Mouse (Mus musculus) heart, embryonic 11.5 days (tissue): ENCODE results near the gene Gys1. TPM values are rescaled to one million over a fixed set of nuclear protein-coding genes. Genes with fewer than 3 reads are reported as not detected.

Experiments used
- ATAC-seq: fragments of 200-750 bp; cut with Nextera tagmentation; replicated peaks from 2 replicates; pipeline ENCODE4 v1.8.0; 2017; ENCODE audit warnings: moderate library complexity; ENCODE audit not compliant: insufficient number of reproducible peaks, low FRiP score, low TSS enrichment
- H3K27ac ChIP-seq: fragments of 300-500 bp; sonication (generic); 2 replicates; pipeline ENCODE4 v1.5.1; 2014; ENCODE audit warnings: mild to moderate bottlenecking, low read depth, low read length
- H3K27me3 ChIP-seq: fragments of 300-500 bp; sonication (generic); 2 replicates; pipeline ENCODE4 v1.6.1; 2014; ENCODE audit warnings: mild to moderate bottlenecking, low read length, mixed read lengths; ENCODE audit not compliant: control insufficient read depth, insufficient read depth
- H3K36me3 ChIP-seq: fragments of 300-500 bp; sonication (generic); 2 replicates; pipeline ENCODE4 v1.6.1; 2014; ENCODE audit warnings: mild to moderate bottlenecking, low read length, moderate library complexity, mixed read lengths; ENCODE audit not compliant: control insufficient read depth, insufficient read depth
- H3K4me1 ChIP-seq: fragments of 300-500 bp; sonication (generic); 2 replicates; pipeline ENCODE4 v1.6.1; 2014; ENCODE audit warnings: low read length; ENCODE audit not compliant: control insufficient read depth, insufficient read depth
- H3K4me2 ChIP-seq: fragments of 300-500 bp; sonication (generic); 2 replicates; pipeline ENCODE4 v1.6.1; 2014; ENCODE audit warnings: mild to moderate bottlenecking, moderate library complexity
- H3K4me3 ChIP-seq: fragments of 300-500 bp; sonication (generic); 2 replicates; pipeline ENCODE4 v1.5.1; 2014; ENCODE audit warnings: low read depth, low read length
- H3K9ac ChIP-seq: fragments of 300-500 bp; sonication (generic); 2 replicates; pipeline ENCODE4 v1.6.1; 2014; ENCODE audit warnings: mild to moderate bottlenecking, low read depth, low read length, moderate library complexity
- H3K9me3 ChIP-seq: fragments of 300-500 bp; sonication (generic); replicated peaks from 2 replicates; pipeline ENCODE4 v1.6.1; 2016; ENCODE audit warnings: low read length; ENCODE audit not compliant: control insufficient read depth
- WGBS: fragments of 180-500 bp; shearing (Covaris S2); extraction: QIAGEN DNeasy Blood & Tissue Kit; methylation state at CpG from one replicate; pipeline ENCODE4 v1.1.7; 2014; ENCODE audit not compliant: insufficient replicate concordance; 5-methylcytosine and 5-hydroxymethylcytosine counted together
- polyA plus RNA-seq: library from polyadenylated mRNA; unstranded; fragments of >200 nt; fragmentation: Nextera tagmentation; extraction: Ambion mirVana; gene quantifications from 2 replicates; pipeline ENCODE4 v1.2.1, GENCODE M21; 2014

The Gys1 gene
- polyA plus RNA-seq, 1 experiment from 2014 or later: 99.1 TPM

GRCm38 (mm10) chr7:45405091-45406075, 29.3 kb upstream of the Gys1 start, which contains the start of gene Kcna7:
Kcna7 (plus strand) TSS chr7:45405653.
- ATAC-seq: no peak
- Histone ChIP-seq H3K36me3 (no peaks in the 10 kb centered on the region), H3K4me1 (peaks cover 9% of the 10 kb centered on the region; the same call in 1 of the 2 replicates), H3K9me3 (no peaks in the 10 kb centered on the region), H3K9ac (peak within 1 kb of the TSS; percentile 62), H3K4me3 (peak within 1 kb of the TSS; percentile 49), H3K27me3 (peaks cover 50% of the 10 kb centered on the region), H3K4me2 (peak within 1 kb of the TSS; percentile 77), H3K27ac (no peak within 1 kb of the TSS)
- 14% methylated on average over 28 of the region's 28 CpGs for WGBS

- H3K36me3 ChIP-seq: no peaks in the 10 kb centered on the region
- peaks cover 57% of the 10 kb centered on the region for H3K27me3 ChIP-seq
- H3K4me2 ChIP-seq: peak overlapping the region; percentile 77
- no peak overlapping the region for H3K27ac ChIP-seq
- peaks cover 9% of the 10 kb centered on the region; the same call in 1 of the 2 replicates for H3K4me1 ChIP-seq
- ATAC-seq: 0 out of 2 replicates have a peak, but pooled peaks have one; percentile 27
- H3K9me3 ChIP-seq: no peaks in the 10 kb centered on the region
- peak overlapping the region; percentile 62 for H3K9ac ChIP-seq
- WGBS: 1% methylated on average over 108 of the region's 114 CpGs
- peak overlapping the region; percentile 49 for H3K4me3 ChIP-seq
These were observed 28.2 kb upstream of the Gys1 start for GRCm38 (mm10) chr7:45406157-45407156.

- Histone ChIP-seq H3K4me3 (no peak overlapping the region), H3K4me2 (no peak overlapping the region), H3K4me1 (peaks cover 13% of the 10 kb centered on the region), H3K9me3 (no peaks in the 10 kb centered on the region), H3K27ac (no peak overlapping the region), H3K36me3 (no peaks in the 10 kb centered on the region), H3K27me3 (peaks cover 64% of the 10 kb centered on the region), H3K9ac (no peak overlapping the region)
- WGBS: 73% methylated on average over 10 of the region's 10 CpGs
- ATAC-seq: no peak
These were observed 26.8 kb upstream of the Gys1 start for GRCm38 (mm10) chr7:45407836-45408235.

GRCm38 (mm10) chr7:45408351-45408750, 26.3 kb upstream of the Gys1 start:
- peaks cover 17% of the 10 kb centered on the region for H3K4me1 ChIP-seq
- no peak overlapping the region for H3K9ac ChIP-seq
- no peaks in the 10 kb centered on the region for H3K36me3 ChIP-seq
- no peaks in the 10 kb centered on the region for H3K9me3 ChIP-seq
- peaks cover 64% of the 10 kb centered on the region for H3K27me3 ChIP-seq
- no peak overlapping the region for H3K4me3 ChIP-seq
- 69% methylated on average over 7 of the region's 7 CpGs for WGBS
- no peak for ATAC-seq
- no peak overlapping the region for H3K27ac ChIP-seq
- H3K4me2 ChIP-seq: no peak overlapping the region

- H3K36me3 ChIP-seq: no peaks in the 10 kb centered on the region
- no peaks in the 10 kb centered on the region for H3K9me3 ChIP-seq
- WGBS: 80% methylated on average over 17 of the region's 17 CpGs
- H3K27ac ChIP-seq: no peak overlapping the region
- peaks cover 23% of the 10 kb centered on the region for H3K4me1 ChIP-seq
- H3K27me3 ChIP-seq: peaks cover 70% of the 10 kb centered on the region
- no peak overlapping the region for H3K4me2 ChIP-seq
- H3K4me3 ChIP-seq: no peak overlapping the region
- H3K9ac ChIP-seq: no peak overlapping the region
- ATAC-seq: no peak
These were observed 25.7 kb upstream of the Gys1 start for GRCm38 (mm10) chr7:45408949-45409348.

GRCm38 (mm10) chr7:45409497-45410163, 25.0 kb upstream of the Gys1 start:
- Histone ChIP-seq H3K9me3 (no peaks in the 10 kb centered on the region), H3K4me2 (no peak overlapping the region), H3K9ac (no peak overlapping the region), H3K36me3 (no peaks in the 10 kb centered on the region), H3K4me1 (peaks cover 29% of the 10 kb centered on the region), H3K27me3 (peaks cover 77% of the 10 kb centered on the region), H3K4me3 (no peak overlapping the region), H3K27ac (no peak overlapping the region)
- ATAC-seq: no peak
- 78% methylated on average over 8 of the region's 8 CpGs for WGBS

GRCm38 (mm10) chr7:45412421-45412820, 22.2 kb upstream of the Gys1 start:
- WGBS: 59% methylated on average over 2 of the region's 2 CpGs
- H3K9me3 ChIP-seq: no peaks in the 10 kb centered on the region
- no peak for ATAC-seq
- H3K27ac ChIP-seq: no peak overlapping the region; the same call in 1 of the 2 replicates
- no peak overlapping the region for H3K9ac ChIP-seq
- H3K4me3 ChIP-seq: no peak overlapping the region
- peaks cover 82% of the 10 kb centered on the region for H3K27me3 ChIP-seq
- no peak overlapping the region for H3K4me2 ChIP-seq
- H3K4me1 ChIP-seq: peaks cover 26% of the 10 kb centered on the region
- H3K36me3 ChIP-seq: no peaks in the 10 kb centered on the region
